Comparison of ENCODE assay signal across 8 mouse cellular contexts in the genomic region with DNA sequence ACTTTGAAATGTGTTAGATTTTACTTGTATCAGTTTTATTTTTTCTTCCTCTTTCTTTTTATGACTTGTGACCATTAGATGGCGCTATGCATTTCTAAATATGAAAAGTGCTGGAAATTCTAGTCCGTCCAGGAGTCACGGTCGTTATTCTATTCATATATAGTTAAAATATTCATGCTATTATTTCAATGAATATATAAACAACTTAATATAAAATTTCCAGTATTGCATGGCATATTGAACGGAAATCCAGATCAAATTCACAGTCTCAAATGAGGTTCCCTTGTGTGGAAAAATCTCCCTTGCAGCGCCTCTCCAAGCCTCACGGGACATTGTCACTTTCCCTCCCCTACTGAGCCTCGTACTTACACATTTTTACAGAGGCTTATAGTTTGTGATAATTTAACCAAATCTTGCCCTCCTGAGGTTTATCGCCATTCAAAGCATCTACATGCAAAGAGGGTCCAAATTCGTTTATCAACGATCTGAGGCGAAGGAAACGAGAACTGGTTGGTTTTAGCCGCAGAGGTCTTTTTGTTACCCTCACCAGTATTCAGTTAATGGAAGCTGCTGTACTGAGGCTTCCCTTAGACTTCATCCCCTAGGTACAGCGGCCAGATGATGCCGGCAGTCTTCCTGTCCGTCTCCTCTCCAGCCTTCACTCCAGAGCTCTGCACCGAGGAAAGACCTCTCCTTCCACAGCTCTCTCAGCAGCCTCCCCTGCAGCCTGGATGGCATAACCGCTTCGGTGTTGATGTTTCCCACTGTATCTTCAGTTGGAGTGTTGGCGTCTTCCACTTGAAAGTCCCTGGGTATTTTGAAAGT. TPM values are rescaled to one million over a fixed set of nuclear protein-coding genes. Genes with fewer than 3 reads are reported as not detected.
DNase-seq lines count a peak whose midpoint lies in the region; ATAC-seq and TF ChIP-seq lines count a peak whose summit lies in the region.

No protein-coding gene starts in this region.

- peak; percentile 28; the same call in 1 of the 2 replicates for TF ChIP-seq CTCF in cerebellum, adult 2 months (IDR thresholded peaks at IDR 0.05; ENCODE audit: borderline replicate concordance, insufficient read depth, low read depth, low read length)
- peak; percentile 18 to 88; a peak in 2 of 4 replicates for TF ChIP-seq CTCF in CH12.LX (conservative IDR thresholded peaks at IDR 0.05 in 1 of 2, IDR thresholded peaks at IDR 0.05 in 1 of 2; ENCODE audit: low read depth in 2 of 2, low read length in 2 of 2)

- H3K27me3 ChIP-seq in cerebellum, adult 2 months (ENCODE audit: control insufficient read depth, insufficient read depth, low read length) = no peaks in the 10 kb centered on the region; the same call in 1 of the 2 replicates
- no peaks in the 10 kb centered on the region for H3K27me3 ChIP-seq in CH12.LX (replicated peaks)
- H3K27me3 ChIP-seq in embryonic facial prominence, embryonic 14.5 days (replicated peaks; ENCODE audit: control insufficient read depth, insufficient read depth, low read length) = no peaks in the 10 kb centered on the region

- no peak for TF ChIP-seq EP300 in CH12.LX (IDR thresholded peaks at IDR 0.05; ENCODE audit: low read length)

- in situ Hi-C loops in CH12.LX (cut with MboI; ENCODE audit: low pct_ligation_motif_present, low pct_unique_long_range_greater_than_20kb, low sequenced_read_pairs) = loop anchor here (5.0 to 25.0 kb wide), 2 partner anchors 122 to 447 kb away; no protein-coding TSS in a partner anchor

- TF ChIP-seq RAD21 in CH12.LX (IDR thresholded peaks at IDR 0.05; ENCODE audit: low read depth, low read length) = peak; percentile 91

- no peaks in the 10 kb centered on the region for H3K36me3 ChIP-seq in CH12.LX (replicated peaks in 1 of 2; ENCODE audit: control insufficient read depth in 1 of 2, insufficient read depth in 1 of 2, low read length in 1 of 2)
- no peaks in the 10 kb centered on the region for H3K36me3 ChIP-seq in embryonic facial prominence, embryonic 14.5 days (ENCODE audit: control insufficient read depth, insufficient read depth, low read length)

- H3K4me3 ChIP-seq in cerebellum, adult 2 months (replicated peaks; ENCODE audit: insufficient read depth, low read depth, low read length) = peak overlapping the region; percentile 29
- no peak overlapping the region for H3K4me3 ChIP-seq in CH12.LX (replicated peaks in 1 of 3; ENCODE audit: low read depth in 2 of 3, low read length in 2 of 3, poor library complexity in 1 of 3)
- peak overlapping the region; percentile 32 for H3K4me3 ChIP-seq in embryonic facial prominence, embryonic 14.5 days (ENCODE audit: low read depth, low read length)

- peak in 1 of 2 experiments; percentile 22 for DNase-seq in cerebellum, adult 2 months
- no peak for DNase-seq in cerebellum, postnatal 4 days (ENCODE audit: low spot score in 2 of 2)
- DNase-seq in CH12.LX (ENCODE audit: extremely low read depth) = peak; percentile 44
- DNase-seq in embryonic facial prominence, embryonic 14.5 days (ENCODE audit: low spot score) = peak; percentile 79
- DNase-seq in thymus, postnatal 4 days = peak; percentile 47
- DNase-seq in adrenal gland, adult 18-20 months (ENCODE audit: low spot score in 2 of 2) = no peak

- dilution Hi-C loops in CH12.LX (cut with MboI; ENCODE audit: extremely low pct_ligation_motif_present, extremely low pct_unique_long_range_greater_than_20kb, low sequenced_read_pairs) = no loop called here

- H3K4me1 ChIP-seq in cerebellum, adult 2 months (ENCODE audit: control insufficient read depth, insufficient read depth, low read length) = no peaks in the 10 kb centered on the region
- H3K4me1 ChIP-seq in CH12.LX (ENCODE audit: control insufficient read depth in 1 of 2, insufficient read depth in 2 of 2) = 0 out of 4 replicates have a peak, but pooled peaks cover 0 to 3% of the 10 kb centered on the region in 2 experiments
- no peaks in the 10 kb centered on the region for H3K4me1 ChIP-seq in embryonic facial prominence, embryonic 14.5 days (ENCODE audit: control insufficient read depth, insufficient read depth, low read length)

- 16% methylated on average over 21 of the region's 21 CpGs for WGBS in cerebellum, adult 2 months
- WGBS in embryonic facial prominence, embryonic 14.5 days = 20% methylated on average over 21 of the region's 21 CpGs

- ATAC-seq in embryonic facial prominence, embryonic 14.5 days (ENCODE audit: low read depth) = no peak
- peak; percentile 73 for ATAC-seq in inflammation-experienced regulatory T-cells, adult 6 months
- peak; percentile 56 for ATAC-seq in megakaryocyte-erythroid progenitor cell, adult 5-6 weeks (replicated peaks; ENCODE audit: low FRiP score, low TSS enrichment, poor library complexity, severe bottlenecking)

- H3K9ac ChIP-seq in CH12.LX (ENCODE audit: insufficient read depth, low read depth) = no peak overlapping the region
- H3K9ac ChIP-seq in embryonic facial prominence, embryonic 14.5 days (ENCODE audit: low read depth, low read length) = peak overlapping the region; percentile 50

- peak overlapping the region; percentile 92 for H3K4me2 ChIP-seq in CH12.LX (ENCODE audit: insufficient read depth, low read depth, poor library complexity, severe bottlenecking)
- H3K4me2 ChIP-seq in embryonic facial prominence, embryonic 14.5 days (ENCODE audit: low read depth, low read length) = peak overlapping the region; percentile 55

- TF ChIP-seq POLR2A in cerebellum, adult 2 months (IDR thresholded peaks at IDR 0.05; ENCODE audit: borderline replicate concordance, insufficient read depth, low read length) = no peak
- TF ChIP-seq POLR2A in CH12.LX (IDR thresholded peaks at IDR 0.05; ENCODE audit: low read depth, low read length) = no peak

- H3K79me2 ChIP-seq in CH12.LX (replicated peaks; ENCODE audit: control insufficient read depth, extremely low read depth, insufficient read depth, poor library complexity, severe bottlenecking) = no peaks in the 10 kb centered on the region

- H3K9me3 ChIP-seq in CH12.LX (replicated peaks; ENCODE audit: low read length) = no peaks in the 10 kb centered on the region
- H3K9me3 ChIP-seq in embryonic facial prominence, embryonic 14.5 days (ENCODE audit: control insufficient read depth, low read length) = no peaks in the 10 kb centered on the region

- no peak overlapping the region for H3K27ac ChIP-seq in cerebellum, adult 2 months (ENCODE audit: insufficient read depth, low read length)
- H3K27ac ChIP-seq in CH12.LX (ENCODE audit: insufficient read depth, low read depth) = no peak overlapping the region
- H3K27ac ChIP-seq in embryonic facial prominence, embryonic 14.5 days (replicated peaks; ENCODE audit: low read depth, low read length) = no peak overlapping the region

TF ChIP-seq in CH12.LX, 34 proteins besides CTCF, POLR2A, EP300 and RAD21 (continues in another document):
- TF ChIP-seq ZKSCAN1 (IDR thresholded peaks at IDR 0.05; ENCODE audit: borderline replicate concordance, low read depth, low read length) (no peak), MAFK (IDR thresholded peaks at IDR 0.05; ENCODE audit: insufficient replicate concordance, low read length) (no peak), ZNF384 (IDR thresholded peaks at IDR 0.05; ENCODE audit: low read depth, low read length) (0 out of 2 replicates have a peak, but pooled peaks have one; percentile 9), ELF1 (IDR thresholded peaks at IDR 0.05; ENCODE audit: low read depth, low read length) (no peak), BHLHE40 (IDR thresholded peaks at IDR 0.05; ENCODE audit: low read depth, low read length) (peak; percentile 52; the same call in 1 of the 2 replicates), NELFE (IDR thresholded peaks at IDR 0.05; ENCODE audit: low read depth, low read length) (no peak), RCOR1 (conservative IDR thresholded peaks at IDR 0.05; ENCODE audit: low read depth, low read length) (no peak), JUND (conservative IDR thresholded peaks at IDR 0.05; ENCODE audit: low read depth, low read length) (peak; percentile 16; the same call in 1 of the 2 replicates), POLR2AphosphoS2 (IDR thresholded peaks at IDR 0.05; ENCODE audit: low read depth, low read length) (no peak), GABPA (IDR thresholded peaks at IDR 0.05; ENCODE audit: insufficient replicate concordance, low read depth, low read length) (no peak), HCFC1 (IDR thresholded peaks at IDR 0.05; ENCODE audit: low read depth, low read length) (no peak), JUN (IDR thresholded peaks at IDR 0.05; ENCODE audit: insufficient read depth, low read depth, low read length) (no peak), USF1 (IDR thresholded peaks at IDR 0.05; ENCODE audit: low read depth, low read length) (no peak), ZMIZ1 (IDR thresholded peaks at IDR 0.05; ENCODE audit: low read depth, low read length) (no peak), ZC3H11A (IDR thresholded peaks at IDR 0.05; ENCODE audit: low read depth, low read length) (peak; percentile 36; the same call in 1 of the 2 replicates), TCF12 (IDR thresholded peaks at IDR 0.05; ENCODE audit: low read depth, low read length) (no peak), CHD2 (IDR thresholded peaks at IDR 0.05; ENCODE audit: low read length) (no peak), SMC3 (IDR thresholded peaks at IDR 0.05; ENCODE audit: low read depth, low read length) (peak; percentile 77)

RNA-seq across cellular contexts. Expression of a gene that starts 18.8 kb away (rescaled TPM):
- polyA plus RNA-seq in cerebellum, adult 2 months (2012; rRNA removed) = 0.62 and 0.97 TPM in 2 replicates
- total RNA-seq in CH12.LX (2012; rRNA removed) = not detected in 2 replicates
- total RNA-seq in CH12.LX (2014; rRNA removed) = not detected in 2 replicates
- not detected in 2 replicates for polyA plus RNA-seq in CH12.LX (2012; ENCODE audit: insufficient read length, low read depth)
- polyA plus RNA-seq in embryonic facial prominence, embryonic 14.5 days (2014; fragmentation: Nextera tagmentation; extraction: Ambion mirVana) = 15.6 and 16.5 TPM in 2 replicates
- polyA plus RNA-seq in inflammation-experienced regulatory T-cells, adult 6 months (2017; shearing (Covaris generic)) = under 1 TPM in 2 of 3 experiments, not detected in 1; 0.15 to 0.18 TPM
- total RNA-seq in megakaryocyte-erythroid progenitor cell, adult 5-6 weeks (2014; fragmentation: Nextera tagmentation) = not detected in 2 replicates
- not detected in 2 replicates for total RNA-seq in megakaryocyte-erythroid progenitor cell, adult 5-6 weeks (2017)
- under 1 TPM in 1 of 2 experiments, not detected in 1; 0.19 TPM for total RNA-seq in adrenal gland, adult 18-20 months (2021)

RNA-seq across cellular contexts. Expression of a gene that starts 19.6 kb away (rescaled TPM):
- 3.2 and 3.4 TPM in 2 replicates for polyA plus RNA-seq in cerebellum, adult 2 months (2012; rRNA removed)
- 0.55 and 0.76 TPM in 2 replicates for total RNA-seq in CH12.LX (2012; rRNA removed)
- 1.8 and 2.2 TPM in 2 replicates for total RNA-seq in CH12.LX (2014; rRNA removed)
- polyA plus RNA-seq in CH12.LX (2012; ENCODE audit: insufficient read length, low read depth) = 2.3 and 2.4 TPM in 2 replicates
- polyA plus RNA-seq in embryonic facial prominence, embryonic 14.5 days (2014; fragmentation: Nextera tagmentation; extraction: Ambion mirVana) = 13.6 TPM in 2 replicates
- 10 to 100 TPM; 70.6 to 96.5 (median 76.2) TPM for polyA plus RNA-seq in inflammation-experienced regulatory T-cells, adult 6 months (2017; shearing (Covaris generic))
- 21.7 and 24.5 TPM in 2 replicates for total RNA-seq in megakaryocyte-erythroid progenitor cell, adult 5-6 weeks (2014; fragmentation: Nextera tagmentation)
- total RNA-seq in megakaryocyte-erythroid progenitor cell, adult 5-6 weeks (2017) = 22.9 and 24.9 TPM in 2 replicates
- total RNA-seq in adrenal gland, adult 18-20 months (2021) = 10 to 100 TPM; 11.0 to 12.5 TPM

Comparison
In these comparisons a context has a peak if more than half of its experiments do, and no peak if none do; other contexts are left out.
1. DNase-seq: peak in CH12.LX (single experiment), embryonic facial prominence, embryonic 14.5 days (single experiment) and thymus, postnatal 4 days (single experiment); none in cerebellum, postnatal 4 days (0 of 2) and adrenal gland, adult 18-20 months (0 of 2).
2. H3K4me3 ChIP-seq: peak in cerebellum, adult 2 months (single experiment) and embryonic facial prominence, embryonic 14.5 days (single experiment); none in CH12.LX (0 of 3).